Mouse (Mus musculus) myocyte (in vitro differentiated cells): ENCODE data around the gene Ank3.

ENCODE experiments used
- CEBPB ChIP-seq: IDR thresholded peaks from 2 replicates; pipeline ENCODE4 v1.6.1; 2011; ENCODE audit warnings: mild to moderate bottlenecking, moderate library complexity; ENCODE audit not compliant: poor library complexity, insufficient read depth, severe bottlenecking
- E2F4 ChIP-seq: IDR thresholded peaks from one replicate; pipeline ENCODE4 v1.6.1; 2011; ENCODE audit warnings: mild to moderate bottlenecking, control low read depth, moderate library complexity; ENCODE audit not compliant: insufficient read depth
- MAX ChIP-seq: IDR thresholded peaks from one replicate; pipeline ENCODE4 v1.6.1; 2011; ENCODE audit warnings: low read depth, mild to moderate bottlenecking, control low read depth
- MYOD1 ChIP-seq, 3 experiments: IDR thresholded peaks; one replicate each; pipeline ENCODE4 v1.6.1; 2011; ENCODE audit warnings: control low read depth in 2 of 3, low read depth in 2 of 3, mild to moderate bottlenecking in 2 of 3, moderate library complexity in 1 of 3; ENCODE audit not compliant: insufficient read length in 2 of 3, control insufficient read depth in 1 of 3
- MYOG ChIP-seq, 3 experiments: IDR thresholded peaks; one replicate each; pipeline ENCODE4 v1.6.1; 2011; ENCODE audit warnings: control low read depth in 2 of 3, low read depth in 2 of 3, mild to moderate bottlenecking in 2 of 3; ENCODE audit not compliant: insufficient read length in 2 of 3, control insufficient read depth in 1 of 3, insufficient read depth in 1 of 3
- POLR2A ChIP-seq: IDR thresholded peaks from one replicate; pipeline ENCODE4 v1.6.1; 2011; ENCODE audit warnings: low read depth, mild to moderate bottlenecking, control low read depth, moderate library complexity; ENCODE audit not compliant: insufficient read length
- POLR2AphosphoS2 ChIP-seq: IDR thresholded peaks from one replicate; pipeline ENCODE4 v1.6.1; 2011; ENCODE audit warnings: low read depth, control low read depth; ENCODE audit not compliant: insufficient read length
- SRF ChIP-seq: IDR thresholded peaks from one replicate; pipeline ENCODE4 v1.6.1; 2011; ENCODE audit warnings: low read depth; ENCODE audit not compliant: control insufficient read depth, insufficient read length
- TCF12 ChIP-seq: IDR thresholded peaks from one replicate; pipeline ENCODE4 v1.6.1; 2011; ENCODE audit warnings: mild to moderate bottlenecking, control low read depth; ENCODE audit not compliant: poor library complexity, insufficient read depth, severe bottlenecking
- USF1 ChIP-seq: IDR thresholded peaks from one replicate; pipeline ENCODE4 v1.6.1; 2011; ENCODE audit warnings: low read depth, mild to moderate bottlenecking, control low read depth, moderate library complexity

- no peak for TF ChIP-seq MYOD1 (IDR thresholded peaks at IDR 0.05; ENCODE audit: control insufficient read depth in 1 of 3, insufficient read length in 2 of 3, low read depth in 2 of 3)
- TF ChIP-seq POLR2A: no peak
- TF ChIP-seq MAX: no peak
- TF ChIP-seq USF1: no peak
- no peak for TF ChIP-seq MYOG (IDR thresholded peaks at IDR 0.05; ENCODE audit: control insufficient read depth in 1 of 3, insufficient read depth in 1 of 3, insufficient read length in 2 of 3, low read depth in 2 of 3)
- no peak for TF ChIP-seq TCF12
- TF ChIP-seq SRF: no peak
- TF ChIP-seq CEBPB: no peak
- TF ChIP-seq E2F4: no peak
- no peak for TF ChIP-seq POLR2AphosphoS2
These were observed 161.7 kb downstream of the Ank3 start for GRCm38 (mm10) chr10:69560237-69560636.
